Mouse (Mus musculus) MEL (cell line): Measurements from ENCODE around the gene Slc2a10. TPM values are rescaled to one million over a fixed set of nuclear protein-coding genes. Genes with fewer than 3 reads are reported as not detected.

Source experiments
- DNase-seq: peaks from one replicate; pipeline ENCODE4 v3.0.0; 2011; ENCODE audit warnings: low read depth, low spot score
- H3K27ac ChIP-seq: 2 replicates; pipeline ENCODE4 v1.5.1; 2012; ENCODE audit warnings: low read depth, mild to moderate bottlenecking, control low read depth, low read length, moderate library complexity; ENCODE audit not compliant: control insufficient read depth
- H3K27me3 ChIP-seq, 2 experiments: fragments of 150-350 bp in 1 of 2; sonication (generic) in 1 of 2; 2 replicates each; pipeline ENCODE4 v1.6.1; 2012; ENCODE audit warnings: low read length in 2 of 2, mild to moderate bottlenecking in 2 of 2, improper control_type of control experiment in 1 of 2, moderate library complexity in 1 of 2; ENCODE audit not compliant: insufficient read depth in 2 of 2, control insufficient read depth in 1 of 2
- H3K36me3 ChIP-seq, 2 experiments: 2 replicates each; pipeline ENCODE4 v1.6.1; 2012 to 2014; ENCODE audit warnings: low read length in 2 of 2, improper control_type of control experiment in 1 of 2, inconsistent platforms in 1 of 2, mild to moderate bottlenecking in 1 of 2; ENCODE audit not compliant: insufficient read depth in 2 of 2, control insufficient read depth in 1 of 2
- H3K4me1 ChIP-seq, 2 experiments: fragments of 150-350 bp in 1 of 2; sonication (generic) in 1 of 2; 2 replicates each; pipeline ENCODE4 v1.6.1; 2012; ENCODE audit warnings: low read length in 2 of 2, improper control_type of control experiment in 1 of 2, mild to moderate bottlenecking in 1 of 2; ENCODE audit not compliant: insufficient read depth in 2 of 2, control insufficient read depth in 1 of 2
- H3K4me3 ChIP-seq, 2 experiments: fragments of 150-350 bp in 1 of 2; sonication (generic) in 1 of 2; 2 replicates each; pipeline ENCODE4 v1.5.1; 2012; ENCODE audit warnings: low read depth in 2 of 2, low read length in 2 of 2, mild to moderate bottlenecking in 2 of 2, moderate library complexity in 2 of 2, control low read depth in 1 of 2, improper control_type of control experiment in 1 of 2; ENCODE audit not compliant: control insufficient read depth in 1 of 2, insufficient read depth in 1 of 2
- H3K79me2 ChIP-seq: 2 replicates; pipeline ENCODE4 v1.6.1; 2012; ENCODE audit warnings: mild to moderate bottlenecking, low read length, moderate library complexity; ENCODE audit not compliant: control insufficient read depth, poor library complexity, insufficient read depth
- H3K9ac ChIP-seq: 2 replicates; pipeline ENCODE4 v1.6.1; 2012; ENCODE audit warnings: low read depth, mild to moderate bottlenecking, control low read depth, low read length, moderate library complexity; ENCODE audit not compliant: control insufficient read depth, poor library complexity, severe bottlenecking
- H3K9me3 ChIP-seq: fragments of 150-350 bp; sonication (generic); replicated peaks from 2 replicates; pipeline ENCODE4 v1.6.1; 2012; ENCODE audit warnings: mild to moderate bottlenecking, low read length, improper control_type of control experiment, moderate library complexity; ENCODE audit not compliant: insufficient read depth
- BHLHE40 ChIP-seq: IDR thresholded peaks from 2 replicates; pipeline ENCODE4 v1.6.1; 2012; ENCODE audit warnings: low read depth, mild to moderate bottlenecking, inconsistent platforms, low read length, improper control_type of control experiment, borderline replicate concordance
- E2F4 ChIP-seq: IDR thresholded peaks from 2 replicates; pipeline ENCODE4 v1.6.1; 2011; ENCODE audit warnings: low read depth, low read length, improper control_type of control experiment, borderline replicate concordance
- ETS1 ChIP-seq: IDR thresholded peaks from 2 replicates; pipeline ENCODE4 v1.6.1; 2012; ENCODE audit warnings: low read depth, mild to moderate bottlenecking, inconsistent platforms, low read length, improper control_type of control experiment, moderate library complexity
- MAFK ChIP-seq: IDR thresholded peaks from 2 replicates; pipeline ENCODE4 v1.6.1; 2011; ENCODE audit warnings: low read depth, mild to moderate bottlenecking, low read length, improper control_type of control experiment, borderline replicate concordance
- MYB ChIP-seq: IDR thresholded peaks from 2 replicates; pipeline ENCODE4 v1.6.1; 2011; ENCODE audit warnings: mild to moderate bottlenecking, low read depth, low read length, improper control_type of control experiment
- RAD21 ChIP-seq: IDR thresholded peaks from 2 replicates; pipeline ENCODE4 v1.6.1; 2011; ENCODE audit warnings: mild to moderate bottlenecking, low read depth, low read length, improper control_type of control experiment
- SIN3A ChIP-seq: IDR thresholded peaks from 2 replicates; pipeline ENCODE4 v1.6.1; 2012; ENCODE audit warnings: low read length, improper control_type of control experiment, inconsistent platforms
- TAL1 ChIP-seq: IDR thresholded peaks from 2 replicates; pipeline ENCODE4 v1.6.1; 2012; ENCODE audit warnings: mild to moderate bottlenecking, inconsistent platforms, low read length, moderate library complexity, mixed read lengths
- TBP ChIP-seq: IDR thresholded peaks from 2 replicates; pipeline ENCODE4 v1.8.0; 2011; ENCODE audit warnings: low read depth, low read length, improper control_type of control experiment
- UBTF ChIP-seq: IDR thresholded peaks from 2 replicates; pipeline ENCODE4 v1.6.1; 2012; ENCODE audit warnings: low read depth, mild to moderate bottlenecking, inconsistent platforms, low read length, improper control_type of control experiment, moderate library complexity, borderline replicate concordance; ENCODE audit not compliant: insufficient read depth
- ZKSCAN1 ChIP-seq: IDR thresholded peaks from 2 replicates; pipeline ENCODE4 v1.6.1; 2012; ENCODE audit warnings: low read depth, mild to moderate bottlenecking, inconsistent platforms, low read length, improper control_type of control experiment, moderate library complexity
- ZNF384 ChIP-seq: IDR thresholded peaks from 2 replicates; pipeline ENCODE4 v1.6.1; 2012; ENCODE audit warnings: low read depth, mild to moderate bottlenecking, inconsistent platforms, low read length, improper control_type of control experiment
- polyA plus RNA-seq, 2 experiments: library from polyadenylated mRNA; stranded (reverse) in 1 of 2; unstranded in 1 of 2; fragments of >175 nt in 1 of 2; fragments of >200 nt in 1 of 2; gene quantifications; 2 replicates each; pipeline versions ENCODE4 v1.2.1 to v1.2.4; 2012; ENCODE audit warnings: low replicate concordance in 2 of 2, low read depth in 1 of 2; ENCODE audit not compliant: insufficient read length in 2 of 2, insufficient read depth in 1 of 2, missing spikeins in 1 of 2
- total RNA-seq: library from RNA; depleted of rRNA; stranded (reverse); fragments of 300-350 nt; gene quantifications from 2 replicates; pipeline ENCODE4 v1.2.3, GENCODE M21; 2012

Slc2a10 gene
- total and polyA plus RNA-seq, 3 experiments = not detected

DNA sequence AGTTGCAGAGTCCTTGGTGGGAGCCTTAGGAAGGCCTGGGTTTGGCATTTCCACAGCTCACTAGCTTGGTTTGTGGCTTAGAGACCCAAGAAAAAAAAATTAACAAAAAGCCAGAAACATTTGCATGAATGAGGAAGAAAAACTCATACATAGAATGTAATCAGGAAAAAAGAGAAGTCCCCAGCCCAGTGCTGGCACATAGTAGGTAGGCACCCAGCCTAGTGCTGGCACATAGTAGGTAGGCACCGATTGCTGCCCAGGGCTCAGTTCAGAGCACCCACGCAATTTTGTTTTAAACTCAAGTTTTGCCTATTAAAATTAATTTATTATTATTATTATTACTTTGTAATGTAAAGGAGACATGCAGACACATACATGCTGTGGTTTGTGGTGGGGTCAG, 42.1 kb downstream of the Slc2a10 start:
- Histone ChIP-seq H3K27ac (no peak overlapping the region), H3K36me3 (no peaks in the 10 kb centered on the region), H3K27me3 (no peaks in the 10 kb centered on the region), H3K9me3 (no peaks in the 10 kb centered on the region), H3K9ac (no peak overlapping the region), H3K79me2 (no peaks in the 10 kb centered on the region), H3K4me1 (no peaks in the 10 kb centered on the region), H3K4me3 (no peak overlapping the region)
- TF ChIP-seq ZKSCAN1 = peak; percentile 82
- no peak for TF ChIP-seq TAL1
- no peak for DNase-seq

DNA sequence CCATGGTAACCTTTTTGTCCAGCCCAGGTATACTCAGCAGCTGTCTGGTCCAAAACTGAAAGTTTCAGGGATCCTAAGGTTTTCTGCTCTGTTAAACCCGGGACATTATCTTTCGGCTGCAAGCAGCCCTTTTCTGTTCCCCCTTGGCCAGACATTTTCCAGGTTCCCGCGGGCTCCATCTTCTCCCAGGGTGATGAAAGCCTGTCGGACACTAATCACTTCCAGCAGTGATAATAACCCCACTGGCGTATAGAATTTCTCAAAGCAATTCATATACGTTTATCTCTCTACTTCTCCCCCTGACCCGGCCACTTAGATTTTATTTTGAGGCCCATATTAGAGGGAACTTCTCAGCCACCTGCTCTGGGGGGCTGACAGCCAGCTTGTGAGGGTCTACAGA, 42.8 kb downstream of the Slc2a10 start:
- H3K79me2 ChIP-seq = no peaks in the 10 kb centered on the region
- H3K4me3 ChIP-seq = no peak overlapping the region
- H3K27ac ChIP-seq = no peak overlapping the region
- H3K9me3 ChIP-seq = no peaks in the 10 kb centered on the region
- no peak for TF ChIP-seq ETS1
- H3K4me1 ChIP-seq = no peaks in the 10 kb centered on the region
- no peak overlapping the region for H3K9ac ChIP-seq
- no peak for DNase-seq
- no peaks in the 10 kb centered on the region for H3K27me3 ChIP-seq
- H3K36me3 ChIP-seq = no peaks in the 10 kb centered on the region

DNA sequence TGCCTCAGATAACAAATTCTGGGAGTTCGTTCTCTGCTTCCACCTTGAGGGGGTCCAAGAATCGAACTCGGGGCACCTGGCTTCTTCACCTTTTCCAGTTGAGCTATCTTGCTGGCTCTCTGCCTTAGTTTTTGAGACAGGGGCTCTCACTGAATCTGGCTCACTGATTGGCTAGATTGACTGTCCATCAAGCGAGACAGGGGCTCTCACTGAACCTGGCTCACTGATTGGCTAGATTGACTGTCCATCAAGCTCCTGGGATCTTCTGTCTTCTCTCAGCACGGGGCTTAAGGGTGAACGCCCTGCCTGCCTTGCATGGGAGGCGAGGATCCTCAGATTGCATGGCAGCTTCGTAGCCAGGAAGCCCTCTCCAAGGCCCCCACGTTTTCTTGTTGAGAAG, 43.8 kb downstream of the Slc2a10 start:
- TF ChIP-seq MYB (no peak), ZNF384 (no peak), SIN3A (no peak), E2F4 (no peak), TBP (no peak), UBTF (no peak), MAFK (no peak), RAD21 (no peak), BHLHE40 (no peak), ETS1 (no peak)
- no peak overlapping the region for H3K27ac ChIP-seq
- H3K9me3 ChIP-seq = no peaks in the 10 kb centered on the region
- H3K4me3 ChIP-seq = no peak overlapping the region
- H3K27me3 ChIP-seq = no peaks in the 10 kb centered on the region
- peak; percentile 5 for DNase-seq
- no peak overlapping the region for H3K9ac ChIP-seq
- no peaks in the 10 kb centered on the region for H3K36me3 ChIP-seq
- H3K79me2 ChIP-seq = no peaks in the 10 kb centered on the region
- no peaks in the 10 kb centered on the region for H3K4me1 ChIP-seq
